Mouse (Mus musculus): ENCODE measurements around the gene Grm5. TPM values are rescaled to one million over a fixed set of nuclear protein-coding genes. Genes with fewer than 3 reads are reported as not detected.

The Grm5 gene
- total RNA-seq, 2 experiments from 2014 or later, result 256 to 260 TPM

GRCm38 (mm10) chr7:88128080-88128848 lies 544.3 kb downstream of the Grm5 start:
- H3K27ac ChIP-seq, result peak overlapping the region; percentile 53
- no peak for TF ChIP-seq CTCF (conservative IDR thresholded peaks at IDR 0.05)
- H3K4me3 ChIP-seq, result no peak overlapping the region
- DNase-seq (ENCODE audit: low spot score in 2 of 2), result no peak

GRCm38 (mm10) chr7:88129536-88130487 lies 545.8 kb downstream of the Grm5 start:
- peak; percentile 21 to 22 for DNase-seq (ENCODE audit: low spot score in 2 of 2)
- Histone ChIP-seq H3K27ac (peak overlapping the region; percentile 79), H3K4me3 (peak overlapping the region; percentile 39)
- TF ChIP-seq CTCF (conservative IDR thresholded peaks at IDR 0.05), result no peak

- no peak for DNase-seq (ENCODE audit: low spot score in 2 of 2)
- TF ChIP-seq CTCF (conservative IDR thresholded peaks at IDR 0.05), result no peak
- Histone ChIP-seq H3K4me3 (peak overlapping the region; percentile 39), H3K27ac (peak overlapping the region; percentile 79)
Observed at GRCm38 (mm10) chr7:88130488-88130849, 546.5 kb downstream of the Grm5 start.

GRCm38 (mm10) chr7:88159542-88160241 lies 575.7 kb downstream of the Grm5 start:
- no peak for DNase-seq (ENCODE audit: low spot score in 2 of 2)
- H3K4me3 ChIP-seq, result no peak overlapping the region
- no peak overlapping the region for H3K27ac ChIP-seq
- TF ChIP-seq CTCF (conservative IDR thresholded peaks at IDR 0.05), result no peak

- TF ChIP-seq CTCF (conservative IDR thresholded peaks at IDR 0.05), result no peak
- DNase-seq (ENCODE audit: low spot score in 2 of 2), result no peak
Observed at GRCm38 (mm10) chr7:88161586-88161985, 577.6 kb downstream of the Grm5 start.

More at GRCm38 (mm10) chr7:88161586-88161985, 577.6 kb downstream of the Grm5 start:
- Histone ChIP-seq H3K27ac (no peak overlapping the region), H3K4me3 (no peak overlapping the region)

Other genes with a start within 250 kb of the Grm5 start
- gene Tyr, start 90.7 kb upstream of the Grm5 start, total RNA-seq (2021), result not detected